ENCODE assay signal across 24 mouse cellular contexts in the genomic region with DNA sequence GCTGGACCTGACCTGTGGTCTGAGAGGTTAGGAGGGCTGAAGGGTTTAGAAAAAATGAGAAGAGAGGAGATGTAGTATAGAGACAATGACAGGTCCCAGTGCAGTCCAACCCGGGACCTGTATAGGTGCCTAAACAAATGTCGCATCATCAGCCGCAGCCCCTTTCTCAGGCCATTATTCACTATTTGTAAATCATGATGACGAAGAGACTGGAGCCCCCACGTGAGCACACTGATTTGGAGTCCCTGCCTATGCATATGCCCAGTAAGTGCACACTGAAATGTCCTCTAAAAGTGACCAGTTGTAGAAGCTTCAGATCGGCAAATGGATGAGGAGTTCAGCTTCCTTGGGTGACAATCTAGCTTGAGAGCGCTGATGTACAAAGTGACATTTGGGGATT.
DNase-seq lines count a peak whose midpoint lies in the region; ATAC-seq lines count a peak whose summit lies in the region.
"Had no signal": no experiment of that assay in that cellular context is flagged by ENCODE, and none has a peak within 500 bp of the region (broad histone marks: within the 10 kb centered on the region; RNA-seq: fewer than 3 reads in every experiment).

No protein-coding gene starts in this region.

- WGBS in heart, embryonic 11.5 days (ENCODE audit: insufficient replicate concordance) = 83% methylated on average over 7 of the region's 7 CpGs
- WGBS in hindbrain, embryonic 13.5 days = 84% methylated on average over 7 of the region's 7 CpGs
- WGBS in hindbrain, embryonic 14.5 days = 78% methylated on average over 7 of the region's 7 CpGs
- WGBS in neural tube, embryonic 15.5 days = 75% methylated on average over 7 of the region's 7 CpGs

- H3K36me3 ChIP-seq in heart, embryonic 11.5 days (ENCODE audit: control insufficient read depth, insufficient read depth, low read length) = no peaks in the 10 kb centered on the region
- H3K36me3 ChIP-seq in hindbrain, embryonic 13.5 days = no peaks in the 10 kb centered on the region
- H3K36me3 ChIP-seq in hindbrain, embryonic 14.5 days (replicated peaks; ENCODE audit: control insufficient read depth, insufficient read depth) = no peaks in the 10 kb centered on the region
- H3K36me3 ChIP-seq in neural tube, embryonic 15.5 days = no peaks in the 10 kb centered on the region
- H3K36me3 ChIP-seq: embryonic facial prominence, embryonic 10.5 days; embryonic facial prominence, embryonic 12.5 days; forebrain, embryonic 15.5 days; G1E had no signal

- no peaks in the 10 kb centered on the region for H3K27me3 ChIP-seq in heart, embryonic 11.5 days (ENCODE audit: control insufficient read depth, insufficient read depth, low read length)
- H3K27me3 ChIP-seq in hindbrain, embryonic 13.5 days = no peaks in the 10 kb centered on the region
- H3K27me3 ChIP-seq in hindbrain, embryonic 14.5 days (ENCODE audit: control insufficient read depth, insufficient read depth, low read length) = no peaks in the 10 kb centered on the region
- no peaks in the 10 kb centered on the region for H3K27me3 ChIP-seq in neural tube, embryonic 15.5 days (replicated peaks)
- H3K27me3 ChIP-seq: CH12.LX; embryonic facial prominence, embryonic 12.5 days; forebrain, embryonic 13.5 days; forebrain, embryonic 15.5 days had no signal

- H3K27ac ChIP-seq in heart, embryonic 11.5 days (ENCODE audit: low read depth, low read length) = no peak overlapping the region
- 0 out of 2 replicates have a peak overlapping the region, but pooled peaks have one; percentile 50 for H3K27ac ChIP-seq in hindbrain, embryonic 13.5 days
- H3K27ac ChIP-seq in hindbrain, embryonic 14.5 days = no peak overlapping the region
- 0 out of 2 replicates have a peak overlapping the region, but pooled peaks have one; percentile 28 for H3K27ac ChIP-seq in neural tube, embryonic 15.5 days (replicated peaks)
- H3K27ac ChIP-seq: embryonic facial prominence, embryonic 10.5 days; embryonic facial prominence, embryonic 12.5 days; forebrain, embryonic 13.5 days; forebrain, embryonic 15.5 days had no signal

- no peak overlapping the region for H3K9ac ChIP-seq in heart, embryonic 11.5 days (ENCODE audit: low read depth, low read length)
- no peak overlapping the region for H3K9ac ChIP-seq in hindbrain, embryonic 13.5 days
- H3K9ac ChIP-seq in hindbrain, embryonic 14.5 days = no peak overlapping the region
- no peak overlapping the region for H3K9ac ChIP-seq in neural tube, embryonic 15.5 days (replicated peaks)
- H3K9ac ChIP-seq: embryonic facial prominence, embryonic 12.5 days; forebrain, embryonic 13.5 days; forebrain, embryonic 15.5 days had no signal

- peak; percentile 59 for DNase-seq in heart, adult 11 months
- no peak for DNase-seq in hindbrain, embryonic 14.5 days (ENCODE audit: low spot score)
- DNase-seq in neural tube, embryonic 10.5 days (ENCODE audit: extremely low spot score, low spot score) = no peak
- DNase-seq: adrenal gland, adult 8-10 months; adrenal gland, postnatal 14 days; adrenal gland, postnatal 36 days; B cell, adult 2 months; cerebellum, adult 11-12 months; cerebellum, adult 2 months; cerebellum, adult 9-10 months; cerebellum, postnatal 10 days; cerebellum, postnatal 25 days had no signal

- H3K9me3 ChIP-seq in heart, embryonic 11.5 days (replicated peaks; ENCODE audit: control insufficient read depth, low read length) = no peaks in the 10 kb centered on the region
- no peaks in the 10 kb centered on the region for H3K9me3 ChIP-seq in hindbrain, embryonic 13.5 days
- no peaks in the 10 kb centered on the region for H3K9me3 ChIP-seq in hindbrain, embryonic 14.5 days (ENCODE audit: control insufficient read depth, low read length)
- H3K9me3 ChIP-seq in neural tube, embryonic 15.5 days (replicated peaks) = no peaks in the 10 kb centered on the region
- H3K9me3 ChIP-seq: embryonic facial prominence, embryonic 10.5 days; embryonic facial prominence, embryonic 12.5 days; forebrain, embryonic 13.5 days; forebrain, embryonic 15.5 days; G1E had no signal

- ATAC-seq in heart, embryonic 11.5 days (replicated peaks; ENCODE audit: insufficient number of reproducible peaks, low FRiP score, low TSS enrichment) = no peak
- ATAC-seq in hindbrain, embryonic 13.5 days (ENCODE audit: low FRiP score) = no peak
- ATAC-seq in hindbrain, embryonic 14.5 days (ENCODE audit: low FRiP score) = no peak
- ATAC-seq in neural tube, embryonic 15.5 days (ENCODE audit: low FRiP score) = no peak
- ATAC-seq: activated CD4-positive, CD25-positive, alpha-beta regulatory T cell, adult 4 months; CD4-positive, CD25-positive, alpha-beta regulatory T cell, adult 4 months; forebrain, embryonic 13.5 days; forebrain, embryonic 15.5 days; Patski had no signal

- H3K4me3 ChIP-seq in heart, embryonic 11.5 days (ENCODE audit: low read depth, low read length) = no peak overlapping the region
- no peak overlapping the region for H3K4me3 ChIP-seq in hindbrain, embryonic 13.5 days
- H3K4me3 ChIP-seq in hindbrain, embryonic 14.5 days (replicated peaks; ENCODE audit: low read length) = no peak overlapping the region
- H3K4me3 ChIP-seq in neural tube, embryonic 15.5 days (replicated peaks) = no peak overlapping the region
- H3K4me3 ChIP-seq: embryonic facial prominence, embryonic 10.5 days; embryonic facial prominence, embryonic 12.5 days; forebrain, embryonic 13.5 days; forebrain, embryonic 15.5 days had no signal

- H3K4me2 ChIP-seq in heart, embryonic 11.5 days = no peak overlapping the region
- H3K4me2 ChIP-seq in hindbrain, embryonic 13.5 days = no peak overlapping the region
- no peak overlapping the region for H3K4me2 ChIP-seq in hindbrain, embryonic 14.5 days (replicated peaks)
- H3K4me2 ChIP-seq in neural tube, embryonic 15.5 days = no peak overlapping the region
- H3K4me2 ChIP-seq: embryonic facial prominence, embryonic 12.5 days; forebrain, embryonic 13.5 days; forebrain, embryonic 15.5 days had no signal

- H3K4me1 ChIP-seq in heart, embryonic 11.5 days (ENCODE audit: control insufficient read depth, insufficient read depth, low read length) = no peaks in the 10 kb centered on the region; the same call in 1 of the 2 replicates
- H3K4me1 ChIP-seq in hindbrain, embryonic 13.5 days (replicated peaks) = peaks cover 9% of the 10 kb centered on the region
- H3K4me1 ChIP-seq in hindbrain, embryonic 14.5 days (replicated peaks; ENCODE audit: control insufficient read depth, insufficient read depth, low read length) = peaks cover 5% of the 10 kb centered on the region
- H3K4me1 ChIP-seq in neural tube, embryonic 15.5 days = peaks cover 29% of the 10 kb centered on the region

Comparison
In these comparisons a context has a peak if more than half of its experiments do, and no peak if none do; other contexts are left out.
1. H3K27ac ChIP-seq: peak in hindbrain, embryonic 13.5 days (single experiment) and neural tube, embryonic 15.5 days (single experiment); none in heart, embryonic 11.5 days (single experiment) and hindbrain, embryonic 14.5 days (single experiment).